Mouse (Mus musculus): ENCODE measurements around the gene Hist1h2ae. TPM values are rescaled to one million over a fixed set of nuclear protein-coding genes. Genes with fewer than 3 reads are reported as not detected.

The Hist1h2ae gene
- total RNA-seq, 2 experiments from 2014 or later = 5.7 to 359 TPM

DNA sequence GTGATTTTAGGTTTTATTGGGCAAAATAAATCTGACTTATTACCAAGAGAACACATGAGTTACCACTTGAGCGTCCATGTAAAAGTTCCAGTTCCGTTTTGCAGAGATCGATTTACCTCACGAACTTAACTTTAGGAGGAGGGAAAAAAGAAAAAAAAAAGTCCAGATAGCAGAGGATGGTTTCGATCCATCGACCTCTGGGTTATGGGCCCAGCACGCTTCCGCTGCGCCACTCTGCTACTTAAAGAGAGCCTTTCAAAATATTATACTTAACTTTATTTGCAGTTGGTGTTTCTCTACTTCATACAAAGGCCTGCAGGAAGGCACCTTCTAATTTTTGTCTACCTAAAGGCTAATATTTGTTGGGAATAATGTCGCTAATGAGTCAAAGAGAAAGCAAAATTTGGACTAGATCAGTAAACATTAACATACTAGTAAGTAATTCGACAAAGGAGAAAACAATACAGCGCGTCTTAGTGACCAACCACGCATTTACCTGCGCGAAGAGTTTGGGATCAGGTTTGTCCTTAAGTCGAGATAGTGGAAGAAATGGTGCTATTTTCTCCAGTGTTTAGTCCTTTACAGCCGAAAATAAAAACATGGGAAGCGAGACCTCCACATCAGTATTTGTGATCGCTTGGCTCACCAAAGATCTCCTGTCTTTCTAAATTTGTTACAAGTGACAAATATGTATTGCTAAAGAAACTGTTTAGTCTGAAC, 40.7 kb downstream of the Hist1h2ae start:
- no peak for ATAC-seq (replicated peaks; ENCODE audit: low FRiP score, low TSS enrichment, poor library complexity, severe bottlenecking)

DNA sequence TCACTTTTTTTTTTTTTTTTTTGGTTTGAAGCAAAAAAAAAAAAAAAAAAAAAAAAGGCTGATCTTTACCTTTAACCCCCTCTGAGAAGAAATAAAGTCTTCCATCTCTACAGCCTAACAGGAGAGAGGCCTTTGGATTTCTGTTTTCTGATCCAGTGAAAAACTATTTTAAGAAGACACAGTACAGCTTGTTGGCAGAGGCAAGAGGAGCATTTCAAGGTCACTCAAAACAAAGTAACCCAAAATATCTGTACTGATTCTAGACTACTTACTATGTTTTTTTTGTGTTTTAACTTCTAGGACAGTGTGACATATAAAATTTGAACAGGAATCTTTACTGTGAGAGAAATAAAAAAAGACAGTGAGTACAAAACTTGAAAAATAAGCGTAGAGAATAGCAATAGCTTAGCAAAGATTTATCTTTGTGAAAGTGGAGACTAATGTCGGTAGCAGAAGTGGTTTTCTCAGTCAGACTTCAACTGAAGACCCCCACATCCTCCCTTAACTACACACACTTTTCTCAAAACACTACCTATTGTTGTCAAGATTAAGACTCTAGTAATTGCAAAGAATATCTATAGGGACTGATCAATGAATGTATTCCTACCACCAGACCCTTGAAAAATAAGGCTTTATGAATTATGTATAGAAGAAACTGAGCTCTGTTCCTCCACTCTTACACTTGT, 41.4 kb downstream of the Hist1h2ae start:
- ATAC-seq (replicated peaks; ENCODE audit: low FRiP score, low TSS enrichment, poor library complexity, severe bottlenecking) = no peak

DNA sequence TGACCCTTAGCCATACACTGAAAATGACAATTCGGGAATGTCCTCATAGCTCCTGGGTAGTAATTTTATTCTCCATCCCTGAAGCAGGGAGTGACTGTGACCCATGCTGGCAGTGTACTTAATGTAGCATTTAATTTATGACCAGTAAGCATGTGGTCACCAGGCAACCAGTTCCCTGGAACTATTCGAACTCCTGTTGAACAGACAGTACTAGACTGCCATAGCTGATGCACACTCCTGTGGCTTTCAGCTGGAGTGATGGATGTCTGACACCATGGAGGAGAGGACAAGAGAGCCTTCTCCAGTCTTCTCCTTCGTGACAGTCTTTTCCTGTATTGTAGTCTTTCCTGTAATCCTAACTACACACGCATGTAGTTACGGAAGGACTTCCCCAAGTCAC, 42.0 kb downstream of the Hist1h2ae start:
- ATAC-seq (replicated peaks; ENCODE audit: low FRiP score, low TSS enrichment, poor library complexity, severe bottlenecking) = no peak

DNA sequence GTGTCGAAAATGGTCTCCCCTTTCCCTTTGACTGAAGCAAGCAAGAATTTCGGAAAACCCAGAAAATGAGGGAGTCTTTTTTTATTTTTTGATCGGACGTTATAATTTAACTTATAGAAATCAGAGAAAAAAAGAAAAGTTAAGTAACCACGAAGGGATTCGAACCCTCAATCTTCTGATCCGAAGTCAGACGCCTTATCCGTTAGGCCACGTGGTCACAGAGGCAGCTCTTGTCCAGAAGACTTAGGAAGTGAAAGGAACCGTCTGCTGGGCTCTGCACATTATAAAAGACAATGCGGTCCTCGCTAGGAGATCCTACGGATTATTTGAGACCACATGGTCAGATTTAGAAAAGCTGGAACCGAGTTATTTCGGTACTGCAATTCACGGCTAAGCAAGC, 44.7 kb downstream of the Hist1h2ae start:
- peak; percentile 39; the same call in 1 of the 2 replicates for ATAC-seq (replicated peaks; ENCODE audit: low FRiP score, low TSS enrichment, poor library complexity, severe bottlenecking)

DNA sequence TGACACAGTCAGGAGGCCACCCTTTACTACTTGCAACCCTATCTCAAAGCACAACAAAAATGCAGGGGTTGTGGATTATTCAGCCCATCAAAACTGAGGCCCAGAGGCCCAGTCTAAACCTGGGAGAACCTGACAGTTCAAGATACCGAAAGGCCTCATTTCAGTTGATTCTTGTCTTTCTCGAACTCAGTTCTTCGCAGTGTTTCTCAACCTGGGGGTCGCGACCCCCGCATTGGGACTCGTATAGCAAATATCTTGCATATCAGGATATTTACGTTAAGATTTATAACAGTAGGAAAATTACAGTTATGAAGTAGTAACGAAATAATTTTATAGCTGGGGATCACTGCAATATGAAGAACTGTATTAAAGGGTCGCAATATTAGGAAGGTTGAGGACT, 45.1 kb downstream of the Hist1h2ae start:
- ATAC-seq (replicated peaks; ENCODE audit: low FRiP score, low TSS enrichment, poor library complexity, severe bottlenecking) = no peak

DNA sequence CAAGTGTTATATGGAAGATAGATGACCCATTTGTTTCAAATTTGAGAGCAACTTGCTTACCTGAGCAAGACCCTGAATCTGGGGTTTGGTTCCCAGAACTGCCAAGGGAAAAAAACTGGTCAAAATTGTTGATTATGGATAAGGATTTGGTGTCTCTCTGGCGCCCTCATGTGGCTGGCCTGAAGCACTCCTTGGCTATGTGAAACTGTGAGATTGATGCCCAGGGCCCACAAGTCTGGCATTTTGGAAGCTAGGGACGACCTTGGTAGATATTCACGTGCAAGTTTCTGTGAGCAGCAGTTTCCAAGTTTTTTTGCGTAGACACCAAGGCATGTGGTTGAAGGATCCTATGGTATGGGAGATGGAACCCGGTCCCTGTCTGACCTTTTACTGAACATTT, 46.4 kb downstream of the Hist1h2ae start:
- ATAC-seq (replicated peaks; ENCODE audit: low FRiP score, low TSS enrichment, poor library complexity, severe bottlenecking) = peak; percentile 41; the same call in 1 of the 2 replicates

DNA sequence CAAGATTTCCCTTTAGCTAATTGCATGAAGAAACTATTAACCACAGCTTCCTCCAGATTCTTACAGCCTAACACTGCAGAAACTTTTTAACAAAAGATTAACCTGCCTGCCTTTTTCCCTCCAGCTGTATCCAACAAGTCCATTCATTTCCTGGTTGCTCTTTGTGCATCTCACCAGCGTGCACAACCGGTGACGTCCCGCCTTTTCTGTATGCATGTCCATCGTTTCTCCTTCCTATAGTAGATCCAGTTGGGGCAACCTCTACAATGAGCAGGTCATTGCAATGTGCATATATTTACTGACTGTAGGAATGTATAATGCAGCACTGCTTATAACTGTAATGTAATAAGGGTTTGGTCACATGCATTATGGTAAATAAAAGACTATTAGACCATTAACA, 47.0 kb downstream of the Hist1h2ae start:
- no peak for ATAC-seq (replicated peaks; ENCODE audit: low FRiP score, low TSS enrichment, poor library complexity, severe bottlenecking)

DNA sequence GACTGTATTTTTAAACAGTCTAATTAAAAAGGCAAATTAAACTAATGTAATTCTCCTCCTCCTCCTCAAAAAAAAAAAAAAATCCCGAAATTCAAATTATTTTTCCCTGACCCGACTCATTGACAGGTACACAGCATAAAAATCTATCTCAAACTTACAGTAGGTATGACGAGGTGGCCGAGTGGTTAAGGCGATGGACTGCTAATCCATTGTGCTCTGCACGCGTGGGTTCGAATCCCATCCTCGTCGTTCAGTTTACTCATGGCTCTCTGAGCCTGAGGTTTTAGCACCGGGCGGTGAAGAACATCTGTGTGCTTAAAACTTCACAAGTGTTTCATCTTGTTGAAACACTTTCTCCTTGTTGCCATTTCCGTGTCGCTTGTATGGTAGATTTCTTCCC, 49.3 kb downstream of the Hist1h2ae start:
- ATAC-seq (replicated peaks; ENCODE audit: low FRiP score, low TSS enrichment, poor library complexity, severe bottlenecking) = peak; percentile 39

Other genes with a start within 250 kb of the Hist1h2ae start
Only the 30 nearest of the 35 such genes appear.
- 8.0 and 10.7 TPM in 2 replicates for gene Abt1, start 147.4 kb downstream of the Hist1h2ae start, total RNA-seq (2014; fragmentation: Nextera tagmentation)
- gene Abt1, start 147.4 kb downstream of the Hist1h2ae start, total RNA-seq (2017) = 12.8 and 13.7 TPM in 2 replicates
- gene Btn1a1, start 105.3 kb downstream of the Hist1h2ae start, total RNA-seq (2014; fragmentation: Nextera tagmentation) = not detected in 2 replicates
- not detected in 2 replicates for gene Btn1a1, start 105.3 kb downstream of the Hist1h2ae start, total RNA-seq (2017)
- not detected in 2 replicates for gene Btn2a2, start 82.4 kb downstream of the Hist1h2ae start, total RNA-seq (2014; fragmentation: Nextera tagmentation)
- not detected in 2 replicates for gene Btn2a2, start 82.4 kb downstream of the Hist1h2ae start, total RNA-seq (2017)
- 115 and 209 TPM in 2 replicates for gene Hist1h4h, start 40.2 kb downstream of the Hist1h2ae start, total RNA-seq (2014; fragmentation: Nextera tagmentation)
- gene Hist1h4h, start 40.2 kb downstream of the Hist1h2ae start, total RNA-seq (2017) = 683 and 1,187 TPM in 2 replicates
- 41.1 and 66.5 TPM in 2 replicates for gene Hist1h2af, start 37.3 kb downstream of the Hist1h2ae start, total RNA-seq (2014; fragmentation: Nextera tagmentation)
- 1,297 and 1,759 TPM in 2 replicates for gene Hist1h2af, start 37.3 kb downstream of the Hist1h2ae start, total RNA-seq (2017)
- 189 and 293 TPM in 2 replicates for gene Hist1h3g, start 35.8 kb downstream of the Hist1h2ae start, total RNA-seq (2014; fragmentation: Nextera tagmentation)
- gene Hist1h3g, start 35.8 kb downstream of the Hist1h2ae start, total RNA-seq (2017) = 189 and 625 TPM in 2 replicates
- 31.9 and 110 TPM in 2 replicates for gene Hist1h2bh, start 27.8 kb downstream of the Hist1h2ae start, total RNA-seq (2014; fragmentation: Nextera tagmentation)
- gene Hist1h2bh, start 27.8 kb downstream of the Hist1h2ae start, total RNA-seq (2017) = 85.7 and 165 TPM in 2 replicates
- 31.6 and 53.6 TPM in 2 replicates for gene Hist1h3f, start 27.2 kb downstream of the Hist1h2ae start, total RNA-seq (2014; fragmentation: Nextera tagmentation)
- 69.9 and 132 TPM in 2 replicates for gene Hist1h3f, start 27.2 kb downstream of the Hist1h2ae start, total RNA-seq (2017)
- 281 and 340 TPM in 2 replicates for gene Hist1h4f, start 19.6 kb downstream of the Hist1h2ae start, total RNA-seq (2014; fragmentation: Nextera tagmentation)
- gene Hist1h4f, start 19.6 kb downstream of the Hist1h2ae start, total RNA-seq (2017) = 1,052 and 1,693 TPM in 2 replicates
- gene Hist1h1d, start 18.0 kb downstream of the Hist1h2ae start, total RNA-seq (2014; fragmentation: Nextera tagmentation) = 29.5 and 42.3 TPM in 2 replicates
- gene Hist1h1d, start 18.0 kb downstream of the Hist1h2ae start, total RNA-seq (2017) = 81.4 and 84.0 TPM in 2 replicates
- 124 and 193 TPM in 2 replicates for gene Hist1h3e, start 8.9 kb downstream of the Hist1h2ae start, total RNA-seq (2014; fragmentation: Nextera tagmentation)
- 254 and 322 TPM in 2 replicates for gene Hist1h3e, start 8.9 kb downstream of the Hist1h2ae start, total RNA-seq (2017)
- 386 and 627 TPM in 2 replicates for gene Hist1h2bg, start 176 bp upstream of the Hist1h2ae start, total RNA-seq (2014; fragmentation: Nextera tagmentation)
- gene Hist1h2bg, start 176 bp upstream of the Hist1h2ae start, total RNA-seq (2017) = 891 and 1,210 TPM in 2 replicates
- 342 and 512 TPM in 2 replicates for gene Hist1h2bf, start 3.0 kb upstream of the Hist1h2ae start, total RNA-seq (2014; fragmentation: Nextera tagmentation)
- 329 and 662 TPM in 2 replicates for gene Hist1h2bf, start 3.0 kb upstream of the Hist1h2ae start, total RNA-seq (2017)
- gene Hist1h2ad, start 3.2 kb upstream of the Hist1h2ae start, total RNA-seq (2014; fragmentation: Nextera tagmentation) = 1.4 and 11.1 TPM in 2 replicates
- 1,263 and 1,317 TPM in 2 replicates for gene Hist1h2ad, start 3.2 kb upstream of the Hist1h2ae start, total RNA-seq (2017)
- gene Hist1h3d, start 4.5 kb upstream of the Hist1h2ae start, total RNA-seq (2014; fragmentation: Nextera tagmentation) = 123 and 185 TPM in 2 replicates
- 84.0 and 189 TPM in 2 replicates for gene Hist1h3d, start 4.5 kb upstream of the Hist1h2ae start, total RNA-seq (2017)
- 470 and 507 TPM in 2 replicates for gene Hist1h4d, start 10.4 kb upstream of the Hist1h2ae start, total RNA-seq (2014; fragmentation: Nextera tagmentation)
- 756 and 1,171 TPM in 2 replicates for gene Hist1h4d, start 10.4 kb upstream of the Hist1h2ae start, total RNA-seq (2017)
- gene Hist1h2be, start 49.9 kb upstream of the Hist1h2ae start, total RNA-seq (2014; fragmentation: Nextera tagmentation) = 26.9 and 37.8 TPM in 2 replicates
- gene Hist1h2be, start 49.9 kb upstream of the Hist1h2ae start, total RNA-seq (2017) = 47.9 and 73.4 TPM in 2 replicates
- gene Hist1h1e, start 51.3 kb upstream of the Hist1h2ae start, total RNA-seq (2014; fragmentation: Nextera tagmentation) = 289 and 399 TPM in 2 replicates
- gene Hist1h1e, start 51.3 kb upstream of the Hist1h2ae start, total RNA-seq (2017) = 199 and 265 TPM in 2 replicates
- gene Hist1h2ac, start 112.7 kb upstream of the Hist1h2ae start, total RNA-seq (2014; fragmentation: Nextera tagmentation) = 3.8 and 6.0 TPM in 2 replicates
- gene Hist1h2ac, start 112.7 kb upstream of the Hist1h2ae start, total RNA-seq (2017) = 56.0 and 87.4 TPM in 2 replicates
- gene Hist1h2bc, start 113.0 kb upstream of the Hist1h2ae start, total RNA-seq (2014; fragmentation: Nextera tagmentation) = 74.9 and 133 TPM in 2 replicates
- 136 and 209 TPM in 2 replicates for gene Hist1h2bc, start 113.0 kb upstream of the Hist1h2ae start, total RNA-seq (2017)
- 1.3 TPM in 1 of 2 replicates, not detected in the other for gene Hist1h1t, start 124.6 kb upstream of the Hist1h2ae start, total RNA-seq (2014; fragmentation: Nextera tagmentation)
- gene Hist1h1t, start 124.6 kb upstream of the Hist1h2ae start, total RNA-seq (2017) = 1.3 TPM in 1 of 2 replicates, not detected in the other
- gene Hist1h4c, start 127.2 kb upstream of the Hist1h2ae start, total RNA-seq (2014; fragmentation: Nextera tagmentation) = 153 and 163 TPM in 2 replicates
- 166 and 397 TPM in 2 replicates for gene Hist1h4c, start 127.2 kb upstream of the Hist1h2ae start, total RNA-seq (2017)
- not detected in 2 replicates for gene Hfe, start 139.6 kb upstream of the Hist1h2ae start, total RNA-seq (2014; fragmentation: Nextera tagmentation)
- 0.27 and 1.9 TPM in 2 replicates for gene Hfe, start 139.6 kb upstream of the Hist1h2ae start, total RNA-seq (2017)
- gene Hist1h1c, start 167.6 kb upstream of the Hist1h2ae start, total RNA-seq (2014; fragmentation: Nextera tagmentation) = 152 and 164 TPM in 2 replicates
- 474 and 577 TPM in 2 replicates for gene Hist1h1c, start 167.6 kb upstream of the Hist1h2ae start, total RNA-seq (2017)
- gene Hist1h3c, start 174.4 kb upstream of the Hist1h2ae start, total RNA-seq (2014; fragmentation: Nextera tagmentation) = 81.7 and 130 TPM in 2 replicates
- gene Hist1h3c, start 174.4 kb upstream of the Hist1h2ae start, total RNA-seq (2017) = 369 and 555 TPM in 2 replicates
- 322 and 625 TPM in 2 replicates for gene Hist1h2bb, start 175.5 kb upstream of the Hist1h2ae start, total RNA-seq (2014; fragmentation: Nextera tagmentation)
- gene Hist1h2bb, start 175.5 kb upstream of the Hist1h2ae start, total RNA-seq (2017) = 4,065 and 6,565 TPM in 2 replicates
- 69.7 and 80.3 TPM in 2 replicates for gene Hist1h2ab, start 179.9 kb upstream of the Hist1h2ae start, total RNA-seq (2014; fragmentation: Nextera tagmentation)
- 1,316 and 2,308 TPM in 2 replicates for gene Hist1h2ab, start 179.9 kb upstream of the Hist1h2ae start, total RNA-seq (2017)
- 324 and 486 TPM in 2 replicates for gene Hist1h3b, start 181.0 kb upstream of the Hist1h2ae start, total RNA-seq (2014; fragmentation: Nextera tagmentation)
- gene Hist1h3b, start 181.0 kb upstream of the Hist1h2ae start, total RNA-seq (2017) = 276 and 731 TPM in 2 replicates
- 164 and 186 TPM in 2 replicates for gene Hist1h4b, start 185.8 kb upstream of the Hist1h2ae start, total RNA-seq (2014; fragmentation: Nextera tagmentation)
- 396 and 733 TPM in 2 replicates for gene Hist1h4b, start 185.8 kb upstream of the Hist1h2ae start, total RNA-seq (2017)
- gene Hist1h4a, start 190.0 kb upstream of the Hist1h2ae start, total RNA-seq (2014; fragmentation: Nextera tagmentation) = 58.4 and 68.4 TPM in 2 replicates
- 328 and 432 TPM in 2 replicates for gene Hist1h4a, start 190.0 kb upstream of the Hist1h2ae start, total RNA-seq (2017)

All from megakaryocyte-erythroid progenitor cell, adult 5-6 weeks (primary cell).